Mouse (Mus musculus): ENCODE data around the gene Sat1. TPM values are rescaled to one million over a fixed set of nuclear protein-coding genes. Genes with fewer than 3 reads are reported as not detected.

Gene Sat1
- polyA plus RNA-seq, 1 experiment from 2014 or later = 145 TPM

DNA sequence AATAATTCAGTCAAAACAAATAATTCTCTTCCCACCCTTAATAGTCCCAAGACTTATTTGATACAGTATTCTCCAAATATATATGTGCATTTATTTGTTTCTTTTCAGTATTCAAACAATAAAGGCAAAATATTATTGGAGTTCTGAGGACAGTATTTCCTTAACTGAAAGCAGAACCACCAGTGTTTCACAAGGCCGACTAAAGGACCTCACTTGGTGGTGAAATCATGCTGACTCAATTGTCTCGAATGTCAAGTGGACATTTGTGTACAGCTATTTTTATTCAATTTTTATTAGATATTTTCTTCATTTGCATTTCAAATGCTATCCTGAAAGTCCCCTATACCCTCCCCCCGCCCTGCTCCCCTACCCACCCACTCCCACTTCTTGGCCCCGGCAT, 21.3 kb downstream of the Sat1 start:
- Histone ChIP-seq H3K9ac (no peak overlapping the region), H3K27ac (no peak overlapping the region), H3K4me1 (no peaks in the 10 kb centered on the region), H3K4me3 (no peak overlapping the region), H3K27me3 (no peaks in the 10 kb centered on the region), H3K9me3 (no peaks in the 10 kb centered on the region), H3K36me3 (no peaks in the 10 kb centered on the region), H3K4me2 (no peak overlapping the region)
- no peak for ATAC-seq (ENCODE audit: borderline replicate concordance, extremely low read depth, low FRiP score, low TSS enrichment)
- 80% methylated on average over 4 of the region's 4 CpGs for WGBS

DNA sequence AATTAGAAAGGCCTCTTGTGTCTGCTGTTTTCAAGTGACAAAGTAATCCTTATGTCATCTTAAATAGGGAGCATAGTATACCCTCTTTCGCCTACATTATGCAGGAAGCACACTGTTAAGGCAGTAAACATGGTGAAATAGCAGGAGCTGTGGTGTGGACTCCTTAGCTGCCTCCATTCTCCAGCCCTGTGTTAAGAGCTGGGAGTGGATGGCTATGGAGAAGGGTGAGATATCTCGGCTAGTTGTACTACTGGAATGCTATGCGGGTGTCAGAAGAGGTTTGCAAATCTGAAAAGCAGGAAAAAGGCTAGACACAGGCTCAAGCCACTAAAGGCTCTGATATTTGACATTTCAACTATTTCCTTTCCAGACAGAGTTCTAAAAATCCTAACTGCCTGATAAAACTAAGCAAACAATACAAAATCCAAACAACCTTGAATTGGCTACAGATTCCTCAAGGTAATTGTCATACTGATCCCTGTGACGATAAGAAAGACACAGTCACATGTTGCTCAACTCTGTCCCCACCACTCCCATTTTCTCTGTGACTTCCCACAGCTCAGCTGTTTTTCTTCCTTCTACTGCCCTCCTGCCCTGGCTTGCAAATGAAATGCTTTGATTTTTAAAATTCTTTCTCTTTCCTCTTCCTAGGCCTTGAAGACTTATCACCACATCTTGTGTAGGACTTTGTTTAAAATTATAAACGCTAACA, 22.4 kb downstream of the Sat1 start:
- Histone ChIP-seq H3K4me2 (no peak overlapping the region), H3K4me1 (no peaks in the 10 kb centered on the region), H3K9ac (no peak overlapping the region), H3K4me3 (no peak overlapping the region), H3K27ac (no peak overlapping the region), H3K27me3 (no peaks in the 10 kb centered on the region), H3K36me3 (no peaks in the 10 kb centered on the region), H3K9me3 (no peaks in the 10 kb centered on the region)
- ATAC-seq (ENCODE audit: borderline replicate concordance, extremely low read depth, low FRiP score, low TSS enrichment) = no peak
- WGBS = 40% methylated on average over 5 of the region's 5 CpGs

GRCm38 (mm10) chrX:155191941-155192340, 24.3 kb downstream of the Sat1 start:
- Histone ChIP-seq H3K9ac (no peak overlapping the region), H3K4me3 (no peak overlapping the region)

GRCm38 (mm10) chrX:155177640-155178039, 38.6 kb downstream of the Sat1 start:
- no peaks in the 10 kb centered on the region for H3K4me1 ChIP-seq
- H3K27me3 ChIP-seq = no peaks in the 10 kb centered on the region
- H3K9ac ChIP-seq = no peak overlapping the region
- no peak overlapping the region for H3K27ac ChIP-seq
- H3K9me3 ChIP-seq = no peaks in the 10 kb centered on the region
- no peak overlapping the region for H3K4me2 ChIP-seq
- no peak overlapping the region for H3K4me3 ChIP-seq
- no peak for ATAC-seq (ENCODE audit: borderline replicate concordance, extremely low read depth, low FRiP score, low TSS enrichment)
- no peaks in the 10 kb centered on the region for H3K36me3 ChIP-seq
- WGBS = 74% methylated on average over 2 of the region's 2 CpGs

More at GRCm38 (mm10) chrX:155191941-155192340, 24.3 kb downstream of the Sat1 start:
- 70% methylated on average over 4 of the region's 4 CpGs for WGBS
- H3K27ac ChIP-seq = no peak overlapping the region
- no peaks in the 10 kb centered on the region for H3K27me3 ChIP-seq
- no peak for ATAC-seq (ENCODE audit: borderline replicate concordance, extremely low read depth, low FRiP score, low TSS enrichment)
- no peaks in the 10 kb centered on the region for H3K9me3 ChIP-seq
- no peaks in the 10 kb centered on the region for H3K36me3 ChIP-seq
- H3K4me2 ChIP-seq = no peak overlapping the region
- H3K4me1 ChIP-seq = no peaks in the 10 kb centered on the region

DNA sequence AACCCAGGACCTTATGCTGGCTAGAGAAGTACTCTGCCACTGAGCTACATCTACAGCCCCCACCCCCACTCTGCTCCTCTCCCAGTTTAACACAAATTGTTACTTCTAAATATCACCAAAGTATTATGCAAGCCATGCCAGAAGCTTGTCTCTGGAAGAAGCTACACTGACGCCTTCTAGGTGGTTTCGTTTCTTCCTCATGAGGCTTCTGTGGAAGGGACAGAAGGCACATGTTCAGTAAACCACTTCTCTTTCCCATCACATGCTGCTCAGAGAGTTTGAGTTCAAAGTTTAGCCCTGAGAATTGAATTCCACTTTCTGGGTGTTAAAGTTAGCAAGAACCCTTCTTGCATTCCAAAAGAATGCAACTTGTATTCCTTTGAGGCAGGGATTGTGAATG, 39.0 kb downstream of the Sat1 start:
- ATAC-seq (ENCODE audit: borderline replicate concordance, extremely low read depth, low FRiP score, low TSS enrichment) = no peak
- H3K27ac ChIP-seq = no peak overlapping the region
- 74% methylated on average over 2 of the region's 2 CpGs for WGBS
- H3K27me3 ChIP-seq = no peaks in the 10 kb centered on the region
- no peaks in the 10 kb centered on the region for H3K9me3 ChIP-seq
- H3K4me2 ChIP-seq = no peak overlapping the region
- no peak overlapping the region for H3K4me3 ChIP-seq
- no peaks in the 10 kb centered on the region for H3K4me1 ChIP-seq
- H3K36me3 ChIP-seq = no peaks in the 10 kb centered on the region
- H3K9ac ChIP-seq = no peak overlapping the region

DNA sequence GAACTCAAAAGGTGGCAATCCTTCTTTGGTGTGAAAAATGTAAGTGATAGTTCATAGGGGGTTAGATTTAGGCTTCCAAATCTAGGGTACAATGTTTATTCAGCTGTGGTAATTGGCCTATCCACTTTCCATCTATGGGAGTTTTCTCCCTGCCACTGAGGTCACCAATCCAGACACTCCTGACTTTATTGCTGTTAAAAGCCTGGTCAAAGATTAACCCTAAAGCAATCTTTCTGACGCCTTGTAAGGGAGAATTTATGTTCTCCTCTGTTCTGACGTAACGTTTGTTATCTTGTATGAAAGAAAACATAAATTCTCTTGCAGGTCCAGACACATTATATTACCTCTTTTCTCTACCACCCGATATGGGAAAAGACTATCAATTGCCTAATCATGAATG, 40.7 kb downstream of the Sat1 start:
- H3K4me3 ChIP-seq = no peak overlapping the region
- no peak overlapping the region for H3K27ac ChIP-seq

DNA sequence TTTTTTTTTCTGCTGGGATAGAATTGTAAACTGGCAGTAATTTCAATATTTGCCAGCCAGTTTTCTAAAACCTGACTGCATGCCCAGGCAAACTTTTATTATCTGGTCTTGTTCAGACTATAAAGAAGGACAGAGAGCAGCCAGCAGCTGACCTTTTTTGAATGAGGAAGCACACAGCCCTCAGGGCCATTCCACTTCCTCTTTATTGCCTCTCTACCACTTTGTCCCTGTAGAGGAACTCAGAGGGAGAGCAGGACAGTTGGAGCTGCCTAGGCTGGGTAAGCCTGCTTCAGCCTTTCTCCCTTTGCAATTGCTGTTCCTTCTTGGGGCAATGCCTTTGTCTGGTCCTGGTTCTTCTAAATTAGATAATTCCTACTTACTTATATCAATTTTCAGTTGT, 43.9 kb downstream of the Sat1 start:
- H3K27ac ChIP-seq = no peak overlapping the region
- H3K9me3 ChIP-seq = no peaks in the 10 kb centered on the region

More for the DNA sequence above, 40.7 kb downstream of the Sat1 start:
- no peak for ATAC-seq (ENCODE audit: borderline replicate concordance, extremely low read depth, low FRiP score, low TSS enrichment)
- Histone ChIP-seq H3K27me3 (no peaks in the 10 kb centered on the region), H3K9me3 (no peaks in the 10 kb centered on the region), H3K4me1 (no peaks in the 10 kb centered on the region), H3K9ac (no peak overlapping the region), H3K36me3 (no peaks in the 10 kb centered on the region), H3K4me2 (no peak overlapping the region)
- WGBS = 47% methylated on average over 4 of the region's 4 CpGs

DNA sequence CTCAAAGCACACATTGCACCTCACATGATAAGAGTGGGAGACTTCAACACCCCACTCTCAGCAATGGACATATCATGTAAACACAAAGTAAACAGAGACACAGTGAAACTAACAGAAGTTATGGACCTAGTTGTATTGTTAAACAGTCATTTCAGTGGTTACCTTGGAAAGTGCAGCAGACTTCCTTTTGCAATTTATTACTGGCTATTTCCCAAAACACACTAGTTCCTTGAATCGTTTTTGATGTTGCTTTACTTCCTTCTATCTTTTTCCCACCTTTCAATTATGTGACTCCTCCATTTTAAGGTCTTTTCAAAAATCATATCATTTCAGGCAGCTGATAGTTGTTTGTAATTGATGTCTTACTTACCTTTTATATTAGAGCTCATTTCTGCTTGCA, 44.5 kb downstream of the Sat1 start:
- no peak for ATAC-seq (ENCODE audit: borderline replicate concordance, extremely low read depth, low FRiP score, low TSS enrichment)
- WGBS = 75% methylated on average over 1 of the region's 1 CpGs
- H3K4me2 ChIP-seq = no peak overlapping the region

More for the DNA sequence above, 43.9 kb downstream of the Sat1 start:
- no peak overlapping the region for H3K4me3 ChIP-seq
- H3K4me2 ChIP-seq = no peak overlapping the region
- no peak overlapping the region for H3K9ac ChIP-seq
- H3K27me3 ChIP-seq = no peaks in the 10 kb centered on the region
- no peaks in the 10 kb centered on the region for H3K36me3 ChIP-seq
- no peaks in the 10 kb centered on the region for H3K4me1 ChIP-seq
- no peak for ATAC-seq (ENCODE audit: borderline replicate concordance, extremely low read depth, low FRiP score, low TSS enrichment)

GRCm38 (mm10) chrX:155169886-155170285, 46.4 kb downstream of the Sat1 start:
- Histone ChIP-seq H3K9ac (no peak overlapping the region), H3K9me3 (no peaks in the 10 kb centered on the region), H3K36me3 (no peaks in the 10 kb centered on the region), H3K27me3 (no peaks in the 10 kb centered on the region), H3K4me2 (no peak overlapping the region), H3K4me3 (no peak overlapping the region), H3K27ac (no peak overlapping the region), H3K4me1 (no peaks in the 10 kb centered on the region)
- ATAC-seq (ENCODE audit: borderline replicate concordance, extremely low read depth, low FRiP score, low TSS enrichment) = no peak
- 80% methylated on average over 8 of the region's 8 CpGs for WGBS

More for the DNA sequence above, 44.5 kb downstream of the Sat1 start:
- H3K36me3 ChIP-seq = no peaks in the 10 kb centered on the region
- H3K4me1 ChIP-seq = no peaks in the 10 kb centered on the region
- H3K4me3 ChIP-seq = no peak overlapping the region
- no peaks in the 10 kb centered on the region for H3K27me3 ChIP-seq
- no peak overlapping the region for H3K9ac ChIP-seq
- H3K27ac ChIP-seq = no peak overlapping the region
- no peaks in the 10 kb centered on the region for H3K9me3 ChIP-seq

- H3K9ac ChIP-seq = no peak overlapping the region
- ATAC-seq (ENCODE audit: borderline replicate concordance, extremely low read depth, low FRiP score, low TSS enrichment) = no peak
- H3K27me3 ChIP-seq = no peaks in the 10 kb centered on the region
- 91% methylated on average over 3 of the region's 3 CpGs for WGBS
- H3K4me2 ChIP-seq = no peak overlapping the region
- no peaks in the 10 kb centered on the region for H3K4me1 ChIP-seq
- H3K4me3 ChIP-seq = no peak overlapping the region
- H3K36me3 ChIP-seq = no peaks in the 10 kb centered on the region
- no peaks in the 10 kb centered on the region for H3K9me3 ChIP-seq
- no peak overlapping the region for H3K27ac ChIP-seq
Measured at GRCm38 (mm10) chrX:155167667-155168066, 48.6 kb downstream of the Sat1 start.

GRCm38 (mm10) chrX:155166313-155166712, 49.9 kb downstream of the Sat1 start:
- no peaks in the 10 kb centered on the region for H3K4me1 ChIP-seq
- no peak overlapping the region for H3K27ac ChIP-seq
- ATAC-seq (ENCODE audit: borderline replicate concordance, extremely low read depth, low FRiP score, low TSS enrichment) = no peak

GRCm38 (mm10) chrX:155163553-155163952, 52.7 kb downstream of the Sat1 start:
- Histone ChIP-seq H3K4me2 (no peak overlapping the region), H3K27ac (no peak overlapping the region), H3K4me3 (no peak overlapping the region), H3K9me3 (no peaks in the 10 kb centered on the region), H3K36me3 (no peaks in the 10 kb centered on the region), H3K27me3 (no peaks in the 10 kb centered on the region), H3K9ac (no peak overlapping the region), H3K4me1 (no peaks in the 10 kb centered on the region)
- ATAC-seq (ENCODE audit: borderline replicate concordance, extremely low read depth, low FRiP score, low TSS enrichment) = no peak
- 79% methylated on average over 1 of the region's 1 CpGs for WGBS

More at GRCm38 (mm10) chrX:155166313-155166712, 49.9 kb downstream of the Sat1 start:
- Histone ChIP-seq H3K9ac (no peak overlapping the region), H3K36me3 (no peaks in the 10 kb centered on the region), H3K27me3 (no peaks in the 10 kb centered on the region), H3K9me3 (no peaks in the 10 kb centered on the region), H3K4me3 (no peak overlapping the region), H3K4me2 (no peak overlapping the region)
- 75% methylated on average over 2 of the region's 2 CpGs for WGBS
